Mouse (Mus musculus) liver (tissue): ENCODE results near the gene Hk1.
"Not testable (repeated sequence)": the region's sequence is repeated elsewhere in the genome, so short reads cannot be mapped to it uniquely, and the experiment has no call there.

Experiments used
- DNase-seq: peaks from one replicate; pipeline ENCODE4 v3.0.0-alpha.2; 2020; ENCODE audit warnings: mixed read lengths

The Hk1 gene

GRCm38 (mm10) chr10:62340991-62341390 lies 38.7 kb downstream of the Hk1 start:
- DNase-seq: peak; percentile 35

DNA sequence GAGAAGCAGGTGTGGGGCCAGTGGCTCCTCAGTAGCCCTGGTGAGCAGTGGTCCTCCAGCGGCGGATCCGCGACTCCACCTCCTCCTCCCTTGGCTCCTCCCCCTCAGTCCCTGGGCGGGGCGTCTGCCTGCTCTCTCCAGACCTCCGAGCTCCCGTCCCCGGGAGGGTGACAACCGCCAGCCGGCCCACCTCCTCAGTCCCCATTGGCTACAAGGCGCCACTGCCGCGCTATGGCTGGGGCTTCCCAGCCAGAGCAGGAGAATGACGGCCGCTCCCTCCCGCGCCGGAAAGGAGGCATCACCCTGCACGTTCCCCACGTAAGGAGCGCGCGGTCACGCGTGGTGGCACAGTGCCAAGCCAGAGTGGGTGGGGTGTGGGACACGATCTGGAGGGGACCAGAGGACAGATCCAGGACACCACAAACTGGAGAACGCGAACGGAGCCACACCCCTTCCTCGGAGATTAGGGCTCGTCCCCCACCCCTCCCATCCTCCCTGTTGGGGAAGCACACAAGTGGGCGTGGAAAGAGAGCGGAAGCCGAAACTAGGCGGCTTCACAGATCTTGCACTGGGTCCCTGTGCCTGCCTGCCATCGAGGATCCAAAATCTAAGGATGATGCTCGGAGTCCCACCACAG lies 39.5 kb downstream of the Hk1 start:
- peak; percentile 99 for DNase-seq

DNA sequence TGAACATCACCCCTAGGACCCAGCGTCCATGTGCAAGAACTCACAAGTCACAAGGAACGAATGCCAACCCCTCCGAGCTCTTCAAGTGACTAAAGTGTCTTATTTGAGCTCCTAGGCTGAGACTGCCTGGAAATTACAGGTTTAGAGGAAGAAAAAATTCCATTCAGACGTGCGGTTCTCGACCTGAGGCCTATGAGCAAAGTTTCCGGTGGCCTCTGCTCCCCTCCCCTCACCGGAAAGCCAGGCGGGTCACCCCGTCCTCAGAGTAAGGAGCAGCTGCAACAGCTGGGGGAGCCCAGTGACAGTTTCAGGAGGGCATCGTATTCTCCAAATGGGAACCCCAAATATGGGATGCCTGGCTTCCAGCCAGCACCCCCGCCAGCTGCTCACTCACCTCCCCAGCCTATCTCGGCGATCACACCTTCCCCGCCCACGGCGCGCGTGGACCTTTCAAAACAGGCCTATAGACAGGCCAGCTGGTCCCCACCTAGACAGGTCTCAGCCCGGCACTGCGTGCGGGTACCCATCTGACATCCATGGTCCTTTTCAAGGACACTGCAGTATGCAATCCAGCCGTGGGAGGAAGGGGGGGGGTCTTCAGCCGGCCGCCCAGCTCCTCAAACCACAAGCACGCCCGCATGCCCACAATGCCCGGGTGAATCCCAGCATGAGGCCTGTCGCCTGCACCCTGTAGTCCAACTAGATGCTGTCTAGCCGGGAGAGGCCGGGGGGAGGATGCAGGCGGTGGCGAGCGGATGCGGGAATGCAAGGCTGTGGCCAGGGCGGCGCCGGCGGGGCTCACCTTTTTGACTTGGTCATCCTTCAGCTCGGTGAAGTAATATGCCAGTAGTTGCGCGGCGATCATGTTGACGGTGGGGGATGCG lies 40.3 kb downstream of the Hk1 start:
- peak; percentile 72 for DNase-seq

DNA sequence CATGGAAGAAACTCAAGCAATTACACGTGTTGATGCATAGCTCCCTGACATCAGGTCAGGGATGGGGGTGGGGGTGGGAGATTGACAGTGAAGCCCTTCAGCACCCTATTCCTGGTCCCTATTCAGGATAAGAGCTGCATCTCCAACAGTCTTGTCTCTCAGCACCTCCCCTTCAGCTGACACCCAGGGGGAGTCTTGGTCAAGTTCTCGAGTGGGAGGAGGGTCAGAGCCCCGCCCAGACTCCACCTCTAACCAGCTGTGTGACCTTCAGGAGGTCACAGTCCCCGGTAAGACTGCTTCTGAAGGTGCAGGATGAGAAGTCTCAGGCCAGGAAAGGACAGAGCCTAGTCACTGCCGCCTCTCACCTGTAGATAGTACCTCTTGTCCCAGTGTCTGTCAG lies 41.1 kb downstream of the Hk1 start:
- peak; percentile 69 for DNase-seq

DNA sequence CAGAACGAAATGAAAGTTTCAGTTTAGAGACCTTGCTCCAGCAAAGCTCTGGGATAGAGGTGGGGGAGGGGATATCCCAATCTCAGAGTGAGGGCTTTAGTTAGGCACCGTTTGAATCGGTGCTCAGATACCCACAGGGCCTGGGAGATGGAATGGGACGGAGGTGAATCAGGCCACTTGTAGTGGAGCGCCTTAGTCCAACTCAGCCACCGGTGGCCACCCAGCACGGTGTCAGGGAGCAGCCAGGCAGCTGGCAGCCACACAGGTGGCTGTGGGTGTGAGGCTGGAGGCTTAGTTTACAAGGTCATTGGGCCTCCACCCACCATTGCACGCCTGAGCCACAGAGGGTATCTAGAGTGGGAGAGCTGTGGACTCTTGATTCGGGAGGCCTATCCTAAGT lies 41.5 kb downstream of the Hk1 start:
- no peak for DNase-seq

- DNase-seq: peak; percentile 58
Observed at GRCm38 (mm10) chr10:62336601-62337578, 42.8 kb downstream of the Hk1 start.

GRCm38 (mm10) chr10:62335423-62335776 lies 44.3 kb downstream of the Hk1 start:
- DNase-seq: peak; percentile 53

- DNase-seq: peak; percentile 68
Observed at GRCm38 (mm10) chr10:62334686-62335422, 44.9 kb downstream of the Hk1 start.

GRCm38 (mm10) chr10:62333269-62333668 lies 46.4 kb downstream of the Hk1 start:
- DNase-seq: no peak

DNA sequence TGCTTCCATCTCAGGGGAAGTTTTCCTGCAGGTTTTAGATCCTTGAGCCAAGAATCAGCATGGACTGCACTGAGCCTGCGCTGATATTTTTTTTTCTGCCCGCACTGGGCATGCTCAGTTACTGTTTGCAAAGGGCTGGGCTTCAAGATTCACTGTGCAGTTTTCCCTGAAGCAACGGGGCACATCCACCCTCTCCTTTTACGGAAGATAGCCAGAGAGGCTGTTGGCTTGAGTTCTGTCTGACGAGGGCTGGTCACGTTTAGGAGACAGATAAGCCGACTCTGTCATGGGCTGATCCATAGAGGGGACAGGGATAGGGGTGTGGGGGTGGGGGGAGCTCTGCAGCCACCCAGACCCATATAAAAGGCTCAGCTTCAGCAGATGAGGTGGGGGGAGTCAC lies 47.2 kb downstream of the Hk1 start:
- DNase-seq: peak; percentile 86

GRCm38 (mm10) chr10:62331771-62332170 lies 47.9 kb downstream of the Hk1 start:
- DNase-seq: no peak

DNA sequence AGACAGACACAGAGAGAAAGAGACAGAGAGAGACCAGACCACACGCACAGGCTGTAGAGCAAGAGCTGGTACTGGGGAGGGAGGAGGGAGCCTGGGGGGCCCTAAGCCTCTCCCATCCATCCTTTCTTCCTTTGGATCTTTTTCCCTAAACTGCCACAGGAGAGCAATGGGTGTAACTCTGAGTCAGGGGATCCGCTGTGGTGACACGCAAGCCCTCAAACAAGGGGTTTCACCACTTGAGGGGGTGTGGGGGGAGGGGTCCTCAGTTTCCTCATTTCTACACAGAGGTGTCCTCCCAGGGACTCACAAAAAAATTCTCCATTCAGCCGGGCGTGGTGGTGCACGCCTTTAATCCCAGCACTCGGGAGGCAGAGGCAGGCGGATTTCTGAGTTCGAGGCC lies 48.4 kb downstream of the Hk1 start:
- no peak for DNase-seq

DNA sequence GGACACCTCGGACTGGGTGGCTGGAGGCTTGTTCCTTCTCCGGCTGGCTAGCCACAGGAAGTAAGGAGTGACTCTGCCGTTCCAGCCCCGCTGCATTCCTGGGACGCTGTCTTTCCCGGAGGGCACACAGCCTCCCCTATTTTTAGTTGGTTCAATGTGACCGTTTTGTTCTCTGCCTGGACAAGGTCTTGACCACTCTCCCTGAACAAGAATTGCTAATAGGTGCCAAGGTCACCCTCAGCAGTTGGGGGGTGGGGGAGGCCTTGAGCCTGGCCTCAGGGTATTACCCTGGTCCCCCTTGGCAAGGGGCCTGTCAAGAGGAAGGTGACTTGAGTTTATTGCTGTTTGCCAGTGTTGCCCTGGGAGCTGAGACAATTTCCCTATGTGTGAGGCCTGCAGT lies 49.9 kb downstream of the Hk1 start:
- no peak for DNase-seq

- DNase-seq: peak; percentile 52
Observed at GRCm38 (mm10) chr10:62328886-62329412, 50.8 kb downstream of the Hk1 start.

- peak; percentile 96 for DNase-seq
Observed at GRCm38 (mm10) chr10:62327572-62328317, 52.0 kb downstream of the Hk1 start.

GRCm38 (mm10) chr10:62326818-62327571 lies 52.7 kb downstream of the Hk1 start:
- peak; percentile 45 for DNase-seq

GRCm38 (mm10) chr10:62326002-62326401 lies 53.7 kb downstream of the Hk1 start:
- DNase-seq: no peak

- not testable (repeated sequence) for DNase-seq
Observed at GRCm38 (mm10) chr10:62322821-62323220, 56.9 kb downstream of the Hk1 start.

GRCm38 (mm10) chr10:62321457-62321856 lies 58.3 kb downstream of the Hk1 start:
- DNase-seq: no peak

- DNase-seq: no peak
Observed at GRCm38 (mm10) chr10:62320402-62320978, 59.2 kb downstream of the Hk1 start.
